Mouse (Mus musculus) activated CD4-positive, CD25-positive, alpha-beta regulatory T cell, adult 9 weeks (primary cell): ENCODE data around the gene Zfp968. TPM values are rescaled to one million over a fixed set of nuclear protein-coding genes. Genes with fewer than 3 reads are reported as not detected.

Experiments
- polyA plus RNA-seq: library from polyadenylated mRNA; unstranded; fragments of 100-300 nt; shearing (Covaris generic); gene quantifications from one replicate; pipeline ENCODE4 v1.2.1, GENCODE M21; 2017

Zfp968 gene
- polyA plus RNA-seq, result 2.3 TPM

GRCm38 (mm10) chr2:175372136-175372535, at the start of gene Zfp968:
Gene Zfp968, plus strand, starts transcription at chr2:175372436.

GRCm38 (mm10) chr2:175338097-175338496, 34.1 kb upstream of the Zfp968 start, which contains the start of gene Gm4631:
Gene Gm4631, minus strand, starts transcription at chr2:175338197.

Other genes starting within 250 kb of the Zfp968 start
- 3.5 TPM for gene Gm14399, start 230.4 kb upstream of the Zfp968 start, polyA plus RNA-seq
- gene Gm14443, start 196.6 kb upstream of the Zfp968 start, polyA plus RNA-seq, result 0.07 TPM
- gene Gm14391, start 165.5 kb upstream of the Zfp968 start, polyA plus RNA-seq, result 9.5 TPM
- gene Gm14440, start 97.3 kb upstream of the Zfp968 start, polyA plus RNA-seq, result 5.8 TPM
- 15.7 TPM for gene Gm4631, start 34.2 kb upstream of the Zfp968 start, polyA plus RNA-seq
- 8.6 TPM for gene Gm4724, start 63.4 kb downstream of the Zfp968 start, polyA plus RNA-seq
- gene Zfp965, start 97.5 kb downstream of the Zfp968 start, polyA plus RNA-seq, result 5.8 TPM